Mouse (Mus musculus) G1E (cell line): Measurements from ENCODE around the gene Pagr1b.

Source experiments
- CTCF ChIP-seq: IDR thresholded peaks from 2 replicates; pipeline ENCODE4 v1.5.1; 2012; ENCODE audit warnings: low read depth, low read length, inconsistent platforms, mixed read lengths
- TAL1 ChIP-seq: conservative IDR thresholded peaks from 2 replicates; pipeline ENCODE4 v1.6.1; 2012; ENCODE audit warnings: low read depth, low read length, inconsistent platforms, mixed read lengths

DNA sequence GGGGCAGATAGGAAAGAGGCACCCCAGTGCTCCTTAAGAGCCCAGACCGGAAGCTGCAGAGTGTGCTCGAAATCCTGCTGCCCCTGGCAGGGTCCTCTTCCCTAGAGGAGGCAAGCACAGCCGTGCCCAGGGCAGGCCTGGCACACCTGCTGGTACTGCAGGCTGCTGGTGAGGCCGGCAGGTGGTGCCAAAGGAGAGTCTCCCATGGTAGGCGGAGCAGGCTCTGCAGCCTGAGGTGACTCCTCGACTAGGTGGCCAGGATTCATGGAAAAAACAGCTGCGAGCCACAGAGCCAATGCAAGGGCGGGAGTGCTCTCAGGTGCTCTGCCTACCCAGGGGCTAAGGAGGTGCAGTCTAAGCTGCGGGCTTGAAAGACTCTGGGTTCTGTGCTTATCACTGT, 30.0 kb downstream of the Pagr1b start:
- TF ChIP-seq CTCF (no peak), TAL1 (no peak)
